Mouse (Mus musculus): ENCODE data around the gene 5330417C22Rik. TPM values are rescaled to one million over a fixed set of nuclear protein-coding genes. Genes with fewer than 3 reads are reported as not detected.
"Not testable (repeated sequence)": the region's sequence is repeated elsewhere in the genome, so short reads cannot be mapped to it uniquely, and the experiment has no call there.

5330417C22Rik gene
- polyA plus RNA-seq, 1 experiment from 2014 or later = 0.24 TPM

GRCm38 (mm10) chr3:108510716-108511483, 25.4 kb downstream of the 5330417C22Rik start:
- Histone ChIP-seq H3K4me3 (no peak overlapping the region), H3K4me1 (no peaks in the 10 kb centered on the region), H3K9me3 (no peaks in the 10 kb centered on the region), H3K36me3 (no peaks in the 10 kb centered on the region), H3K27ac (no peak overlapping the region), H3K27me3 (ENCODE audit: insufficient read depth, poor library complexity, severe bottlenecking) (no peaks in the 10 kb centered on the region)
- 48% methylated on average over 9 of the region's 9 CpGs for WGBS
- no peak for DNase-seq (ENCODE audit: low spot score)

GRCm38 (mm10) chr3:108510156-108510555, 26.2 kb downstream of the 5330417C22Rik start:
- H3K4me3 ChIP-seq = no peak overlapping the region
- WGBS = 48% methylated on average over 2 of the region's 2 CpGs
- H3K36me3 ChIP-seq = no peaks in the 10 kb centered on the region
- H3K9me3 ChIP-seq = no peaks in the 10 kb centered on the region
- no peaks in the 10 kb centered on the region for H3K4me1 ChIP-seq
- DNase-seq (ENCODE audit: low spot score) = no peak
- no peaks in the 10 kb centered on the region for H3K27me3 ChIP-seq (ENCODE audit: insufficient read depth, poor library complexity, severe bottlenecking)
- no peak overlapping the region for H3K27ac ChIP-seq

- DNase-seq (ENCODE audit: low spot score) = no peak
- WGBS = 74% methylated on average over 4 of the region's 4 CpGs
- Histone ChIP-seq H3K36me3 (no peaks in the 10 kb centered on the region), H3K27me3 (ENCODE audit: insufficient read depth, poor library complexity, severe bottlenecking) (no peaks in the 10 kb centered on the region), H3K9me3 (no peaks in the 10 kb centered on the region), H3K4me3 (no peak overlapping the region), H3K27ac (no peak overlapping the region), H3K4me1 (no peaks in the 10 kb centered on the region)
These were observed 27.4 kb downstream of the 5330417C22Rik start for GRCm38 (mm10) chr3:108508745-108509474.

GRCm38 (mm10) chr3:108503908-108504307, 32.4 kb downstream of the 5330417C22Rik start:
- Histone ChIP-seq H3K4me3 (no peak overlapping the region), H3K4me1 (0 out of 2 replicates have a peak, but pooled peaks cover 3% of the 10 kb centered on the region), H3K27me3 (ENCODE audit: insufficient read depth, poor library complexity, severe bottlenecking) (no peaks in the 10 kb centered on the region), H3K36me3 (no peaks in the 10 kb centered on the region), H3K27ac (no peak overlapping the region), H3K9me3 (no peaks in the 10 kb centered on the region)
- 82% methylated on average over 4 of the region's 4 CpGs for WGBS
- no peak for DNase-seq (ENCODE audit: low spot score)

- 78% methylated on average over 3 of the region's 3 CpGs for WGBS
- not testable (repeated sequence) for H3K27ac ChIP-seq; H3K9me3 ChIP-seq; H3K4me3 ChIP-seq; DNase-seq (ENCODE audit: low spot score); H3K27me3 ChIP-seq (ENCODE audit: insufficient read depth, poor library complexity, severe bottlenecking); H3K36me3 ChIP-seq
- H3K4me1 ChIP-seq = peaks cover 12% of the 10 kb centered on the region
These were observed 34.9 kb downstream of the 5330417C22Rik start for GRCm38 (mm10) chr3:108501411-108501810.

GRCm38 (mm10) chr3:108499826-108500225, 36.5 kb downstream of the 5330417C22Rik start:
- no peaks in the 10 kb centered on the region for H3K36me3 ChIP-seq
- no peak for DNase-seq (ENCODE audit: low spot score)
- no peaks in the 10 kb centered on the region for H3K9me3 ChIP-seq
- H3K27me3 ChIP-seq (ENCODE audit: insufficient read depth, poor library complexity, severe bottlenecking) = no peaks in the 10 kb centered on the region; the same call in 1 of the 2 replicates
- no peak overlapping the region for H3K4me3 ChIP-seq
- peaks cover 12% of the 10 kb centered on the region for H3K4me1 ChIP-seq
- 71% methylated on average over 8 of the region's 8 CpGs for WGBS
- H3K27ac ChIP-seq = no peak overlapping the region

GRCm38 (mm10) chr3:108497602-108498001, 38.7 kb downstream of the 5330417C22Rik start:
- no peak overlapping the region; the same call in 1 of the 2 replicates for H3K27ac ChIP-seq
- WGBS = 26% methylated on average over 9 of the region's 9 CpGs
- DNase-seq (ENCODE audit: low spot score) = no peak
- H3K4me3 ChIP-seq = 0 out of 2 replicates have a peak overlapping the region, but pooled peaks have one; percentile 0
- peaks cover 16% of the 10 kb centered on the region for H3K4me1 ChIP-seq
- H3K27me3 ChIP-seq (ENCODE audit: insufficient read depth, poor library complexity, severe bottlenecking) = no peaks in the 10 kb centered on the region; the same call in 1 of the 2 replicates
- H3K9me3 ChIP-seq = no peaks in the 10 kb centered on the region
- no peaks in the 10 kb centered on the region for H3K36me3 ChIP-seq

- Histone ChIP-seq H3K9me3 (no peaks in the 10 kb centered on the region), H3K27me3 (ENCODE audit: insufficient read depth, poor library complexity, severe bottlenecking) (no peaks in the 10 kb centered on the region; the same call in 1 of the 2 replicates), H3K36me3 (no peaks in the 10 kb centered on the region), H3K4me1 (peaks cover 16% of the 10 kb centered on the region), H3K4me3 (no peak overlapping the region), H3K27ac (no peak overlapping the region)
- 34% methylated on average over 4 of the region's 4 CpGs for WGBS
- no peak for DNase-seq (ENCODE audit: low spot score)
These were observed 40.9 kb downstream of the 5330417C22Rik start for GRCm38 (mm10) chr3:108495486-108495885.

- no peak overlapping the region for H3K27ac ChIP-seq
- H3K4me1 ChIP-seq = peaks cover 16% of the 10 kb centered on the region
- H3K36me3 ChIP-seq = no peaks in the 10 kb centered on the region
- no peaks in the 10 kb centered on the region; the same call in 1 of the 2 replicates for H3K27me3 ChIP-seq (ENCODE audit: insufficient read depth, poor library complexity, severe bottlenecking)
- no peaks in the 10 kb centered on the region for H3K9me3 ChIP-seq
- 75% methylated on average over 9 of the region's 9 CpGs for WGBS
- no peak overlapping the region for H3K4me3 ChIP-seq
- DNase-seq (ENCODE audit: low spot score) = no peak
These were observed 41.4 kb downstream of the 5330417C22Rik start for GRCm38 (mm10) chr3:108494861-108495474.

- Histone ChIP-seq H3K27ac (no peak overlapping the region), H3K36me3 (no peaks in the 10 kb centered on the region), H3K4me1 (0 out of 2 replicates have a peak, but pooled peaks cover 4% of the 10 kb centered on the region), H3K9me3 (no peaks in the 10 kb centered on the region), H3K27me3 (ENCODE audit: insufficient read depth, poor library complexity, severe bottlenecking) (no peaks in the 10 kb centered on the region), H3K4me3 (no peak overlapping the region)
- 39% methylated on average over 3 of the region's 3 CpGs for WGBS
- no peak for DNase-seq (ENCODE audit: low spot score)
These were observed 46.4 kb downstream of the 5330417C22Rik start for GRCm38 (mm10) chr3:108489968-108490367.

- Histone ChIP-seq H3K9me3 (no peaks in the 10 kb centered on the region), H3K27ac (no peak overlapping the region), H3K4me1 (no peaks in the 10 kb centered on the region), H3K36me3 (no peaks in the 10 kb centered on the region), H3K4me3 (no peak overlapping the region), H3K27me3 (ENCODE audit: insufficient read depth, poor library complexity, severe bottlenecking) (no peaks in the 10 kb centered on the region)
- 84% methylated on average over 4 of the region's 4 CpGs for WGBS
- DNase-seq (ENCODE audit: low spot score) = no peak
These were observed 51.6 kb downstream of the 5330417C22Rik start for GRCm38 (mm10) chr3:108484749-108485148.

GRCm38 (mm10) chr3:108478800-108479199, 57.5 kb downstream of the 5330417C22Rik start:
- no peak for DNase-seq (ENCODE audit: low spot score)
- no peaks in the 10 kb centered on the region for H3K4me1 ChIP-seq
- no peaks in the 10 kb centered on the region for H3K27me3 ChIP-seq (ENCODE audit: insufficient read depth, poor library complexity, severe bottlenecking)
- no peaks in the 10 kb centered on the region for H3K9me3 ChIP-seq
- no peaks in the 10 kb centered on the region for H3K36me3 ChIP-seq
- H3K4me3 ChIP-seq = no peak overlapping the region
- H3K27ac ChIP-seq = no peak overlapping the region
- WGBS = 87% methylated on average over 4 of the region's 4 CpGs
